Comparison of ENCODE assay signal across 8 mouse cellular contexts in genomic region chr14:25497596-25497995, GRCm38 (mm10). TPM values are rescaled to one million over a fixed set of nuclear protein-coding genes. Genes with fewer than 3 reads are reported as not detected.
A peak's percentile ranks its signal among the peaks of the same experiment; 100 is the strongest.
DNase-seq lines count a peak whose midpoint lies in the region; TF ChIP-seq lines count a peak whose summit lies in the region.

No protein-coding gene starts in this region.

- DNase-seq in kidney, adult 2 months = no peak
- DNase-seq in kidney, adult 9 months = no peak
- DNase-seq in embryonic facial prominence, embryonic 10.5 days (ENCODE audit: low spot score) = peak; percentile 44
- peak; percentile 74 to 76 for DNase-seq in heart, adult 9 months (ENCODE audit: low spot score in 2 of 2)
- DNase-seq in kidney, postnatal 10 days = peak; percentile 53
- no peak for DNase-seq in spleen, postnatal 4 days (ENCODE audit: low spot score in 2 of 2)
- no peak for DNase-seq in cerebellum, postnatal 14 days
- DNase-seq in thymus, postnatal 10 days (ENCODE audit: low spot score in 2 of 2) = no peak

- H3K27me3 ChIP-seq in kidney, adult 2 months (replicated peaks; ENCODE audit: control insufficient read depth, insufficient read depth, low read length) = no peaks in the 10 kb centered on the region
- H3K27me3 ChIP-seq in embryonic facial prominence, embryonic 10.5 days (replicated peaks; ENCODE audit: low read depth, poor library complexity, severe bottlenecking) = no peaks in the 10 kb centered on the region

- TF ChIP-seq POLR2A in kidney, adult 2 months (IDR thresholded peaks at IDR 0.05; ENCODE audit: low read depth, low read length) = no peak

- H3K4me3 ChIP-seq in kidney, adult 2 months (ENCODE audit: insufficient read depth, low read depth, low read length) = no peak overlapping the region
- H3K4me3 ChIP-seq in embryonic facial prominence, embryonic 10.5 days = no peak overlapping the region

- peak; percentile 27; the same call in 1 of the 2 replicates for TF ChIP-seq CTCF in kidney, adult 2 months (conservative IDR thresholded peaks at IDR 0.05; ENCODE audit: insufficient read depth, insufficient read length, low read depth, low read length)

- 20% methylated on average over 8 of the region's 8 CpGs for WGBS in kidney, adult 2 months
- WGBS in embryonic facial prominence, embryonic 10.5 days = 25% methylated on average over 8 of the region's 8 CpGs

- no peaks in the 10 kb centered on the region for H3K9me3 ChIP-seq in embryonic facial prominence, embryonic 10.5 days

- H3K36me3 ChIP-seq in kidney, adult 2 months (ENCODE audit: control insufficient read depth, insufficient read depth, low read length) = no peaks in the 10 kb centered on the region
- peaks cover 11% of the 10 kb centered on the region for H3K36me3 ChIP-seq in embryonic facial prominence, embryonic 10.5 days (replicated peaks)

- H3K27ac ChIP-seq in kidney, adult 2 months (ENCODE audit: insufficient read depth, low read depth, low read length) = peak overlapping the region; percentile 58
- peak overlapping the region; percentile 62 for H3K27ac ChIP-seq in embryonic facial prominence, embryonic 10.5 days (replicated peaks)

- peaks cover 79% of the 10 kb centered on the region for H3K4me1 ChIP-seq in kidney, adult 2 months (ENCODE audit: control insufficient read depth, insufficient read depth, low read length)
- H3K4me1 ChIP-seq in embryonic facial prominence, embryonic 10.5 days = peaks cover 97% of the 10 kb centered on the region

RNA-seq across cellular contexts. Expression of gene Zmiz1, which starts 38.6 kb away (rescaled TPM):
- polyA plus RNA-seq in kidney, adult 2 months (2012; rRNA removed) = 37.8 and 42.6 TPM in 2 replicates
- 42.8 and 45.6 TPM in 2 replicates for polyA plus RNA-seq in embryonic facial prominence, embryonic 10.5 days (2016; fragmentation: Nextera tagmentation; extraction: Ambion mirVana)

Comparison
In these comparisons a context has a peak if more than half of its experiments do, and no peak if none do; other contexts are left out.
1. DNase-seq: peak in embryonic facial prominence, embryonic 10.5 days (single experiment), heart, adult 9 months (2 of 2) and kidney, postnatal 10 days (single experiment); none in kidney, adult 2 months (single experiment), kidney, adult 9 months (single experiment), spleen, postnatal 4 days (0 of 2), cerebellum, postnatal 14 days (0 of 2) and thymus, postnatal 10 days (0 of 2).